Mouse (Mus musculus) retina, postnatal 1 day (tissue): Measurements from ENCODE around the gene Dbp.

Experiments used
- DNase-seq: peaks from one replicate; pipeline ENCODE4 v3.0.0-alpha.2; 2012

The Dbp gene

DNA sequence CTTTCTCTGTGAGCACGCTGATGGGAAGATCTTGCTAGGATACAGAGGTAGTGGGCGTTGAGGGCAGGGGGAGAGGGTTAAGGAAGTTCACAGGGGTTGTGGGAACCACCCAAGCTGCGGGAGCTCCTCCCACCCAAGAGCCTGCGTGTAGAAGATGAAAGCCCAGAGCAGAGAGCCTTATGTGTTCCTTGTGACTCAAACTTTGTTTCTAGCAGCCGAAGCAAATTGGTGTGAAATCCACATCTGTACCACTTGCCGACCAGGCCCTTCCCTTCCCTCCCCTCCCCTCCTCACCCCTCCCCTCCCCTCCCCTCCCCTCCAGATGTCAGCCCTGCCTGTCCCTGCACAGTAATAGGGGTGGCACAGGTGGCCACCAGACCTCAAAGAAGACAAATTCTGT lies 9.8 kb upstream of the Dbp start:
- no peak for DNase-seq

DNA sequence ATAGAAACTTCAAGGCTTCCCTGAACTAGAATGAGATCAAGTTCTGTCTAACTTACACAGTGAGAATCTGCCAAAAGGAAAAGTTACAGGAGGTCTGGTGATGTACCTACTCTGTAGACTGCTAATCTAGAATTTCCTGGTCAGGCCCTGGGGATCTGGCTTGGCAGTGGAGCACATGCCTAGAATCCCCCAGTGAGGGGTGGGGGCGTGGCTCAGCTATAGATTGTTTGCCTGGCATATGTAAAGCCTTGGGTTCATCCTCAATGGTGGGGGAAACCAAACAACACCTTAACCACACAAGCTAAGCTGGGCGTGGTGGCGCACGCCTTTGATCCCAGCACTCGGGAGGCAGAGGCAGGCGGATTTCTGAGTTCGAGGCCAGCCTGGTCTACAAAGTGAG lies 7.0 kb upstream of the Dbp start:
- DNase-seq = no peak

GRCm38 (mm10) chr7:45699523-45700141 lies 5.3 kb upstream of the Dbp start, which contains the start of gene Car11:
Gene Car11 (plus strand): TSS chr7:45699843.
- DNase-seq = peak; percentile 35

GRCm38 (mm10) chr7:45700301-45701015 lies 4.4 kb upstream of the Dbp start:
- peak; percentile 79 for DNase-seq

- no peak for DNase-seq
Observed at GRCm38 (mm10) chr7:45701072-45701471, 3.8 kb upstream of the Dbp start.

- DNase-seq = no peak
Observed at GRCm38 (mm10) chr7:45701607-45702006, 3.3 kb upstream of the Dbp start.

GRCm38 (mm10) chr7:45702316-45702715 lies 2.6 kb upstream of the Dbp start:
- no peak for DNase-seq

DNA sequence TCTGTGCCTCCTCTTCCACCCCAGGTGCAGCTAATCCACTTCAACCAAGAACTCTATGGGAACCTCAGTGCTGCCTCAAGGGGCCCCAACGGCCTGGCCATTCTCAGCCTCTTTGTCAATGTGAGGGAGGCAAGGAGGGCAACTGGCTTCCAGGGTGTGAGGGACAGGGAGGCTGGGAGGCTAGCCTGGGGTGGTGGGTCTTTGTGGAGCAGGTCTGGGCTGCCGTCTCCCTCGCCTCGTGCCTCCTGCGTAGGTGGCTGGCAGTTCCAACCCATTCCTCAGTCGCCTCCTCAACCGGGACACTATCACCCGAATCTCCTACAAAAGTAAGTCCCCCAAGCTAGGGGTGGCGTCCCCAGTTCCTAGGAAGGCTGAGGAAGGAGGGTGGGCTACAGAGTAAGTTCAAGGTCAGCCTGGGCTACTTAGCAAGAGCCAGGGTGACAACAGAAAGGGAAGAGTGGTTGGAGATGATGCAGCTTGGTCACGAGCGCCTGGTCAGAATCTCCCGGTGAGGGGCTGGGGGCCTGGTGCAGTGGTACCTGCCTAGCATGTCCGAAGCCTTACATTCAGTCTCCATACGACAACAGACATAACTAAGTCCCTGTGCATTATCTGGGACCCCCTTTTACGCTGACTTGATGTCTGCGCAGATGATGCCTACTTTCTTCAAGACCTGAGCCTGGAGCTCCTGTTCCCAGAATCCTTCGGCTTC lies 1.9 kb upstream of the Dbp start:
- DNase-seq = no peak

GRCm38 (mm10) chr7:45703521-45704033 lies 1.3 kb upstream of the Dbp start:
- no peak for DNase-seq

- DNase-seq = peak; percentile 97
Observed at GRCm38 (mm10) chr7:45704046-45704559, 785 bp upstream of the Dbp start.

GRCm38 (mm10) chr7:45705443-45705864 lies 566 bp downstream of the Dbp start:
- no peak for DNase-seq

- peak; percentile 72 for DNase-seq
Observed at GRCm38 (mm10) chr7:45705873-45706281, 989 bp downstream of the Dbp start.

DNA sequence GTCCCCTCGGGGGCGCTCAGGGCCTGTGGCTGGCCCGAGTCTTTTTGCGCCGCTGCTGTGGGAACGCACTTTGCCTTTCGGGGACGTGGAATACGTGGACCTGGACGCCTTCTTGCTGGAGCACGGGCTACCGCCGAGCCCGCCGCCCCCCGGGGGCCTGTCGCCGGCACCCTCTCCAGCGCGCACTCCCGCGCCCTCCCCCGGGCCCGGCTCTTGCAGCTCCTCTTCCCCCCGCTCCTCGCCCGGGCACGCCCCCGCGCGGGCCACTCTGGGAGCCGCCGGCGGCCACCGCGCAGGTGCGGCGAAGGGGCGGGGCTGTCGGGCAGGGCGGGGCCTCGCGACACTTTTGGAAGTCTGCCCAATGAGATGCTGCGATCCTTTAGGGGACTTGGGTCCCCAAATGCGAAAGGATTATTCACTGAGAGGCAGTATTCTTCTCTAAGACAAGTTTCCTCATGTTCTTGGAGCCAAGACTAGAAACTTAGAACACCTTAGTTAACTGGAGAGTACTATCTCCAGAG lies 1.9 kb downstream of the Dbp start:
- DNase-seq = peak; percentile 85

- peak; percentile 96 for DNase-seq
Observed at GRCm38 (mm10) chr7:45707375-45707967, 2.6 kb downstream of the Dbp start.

- DNase-seq = no peak
Observed at GRCm38 (mm10) chr7:45708221-45708761, 3.4 kb downstream of the Dbp start.

- peak; percentile 68 for DNase-seq
Observed at GRCm38 (mm10) chr7:45709036-45709435, 4.1 kb downstream of the Dbp start.

- DNase-seq = no peak
Observed at GRCm38 (mm10) chr7:45709677-45710355, 4.9 kb downstream of the Dbp start.

GRCm38 (mm10) chr7:45710477-45711191 lies 5.7 kb downstream of the Dbp start:
- no peak for DNase-seq

GRCm38 (mm10) chr7:45711316-45712021 lies 6.6 kb downstream of the Dbp start:
- no peak for DNase-seq

DNA sequence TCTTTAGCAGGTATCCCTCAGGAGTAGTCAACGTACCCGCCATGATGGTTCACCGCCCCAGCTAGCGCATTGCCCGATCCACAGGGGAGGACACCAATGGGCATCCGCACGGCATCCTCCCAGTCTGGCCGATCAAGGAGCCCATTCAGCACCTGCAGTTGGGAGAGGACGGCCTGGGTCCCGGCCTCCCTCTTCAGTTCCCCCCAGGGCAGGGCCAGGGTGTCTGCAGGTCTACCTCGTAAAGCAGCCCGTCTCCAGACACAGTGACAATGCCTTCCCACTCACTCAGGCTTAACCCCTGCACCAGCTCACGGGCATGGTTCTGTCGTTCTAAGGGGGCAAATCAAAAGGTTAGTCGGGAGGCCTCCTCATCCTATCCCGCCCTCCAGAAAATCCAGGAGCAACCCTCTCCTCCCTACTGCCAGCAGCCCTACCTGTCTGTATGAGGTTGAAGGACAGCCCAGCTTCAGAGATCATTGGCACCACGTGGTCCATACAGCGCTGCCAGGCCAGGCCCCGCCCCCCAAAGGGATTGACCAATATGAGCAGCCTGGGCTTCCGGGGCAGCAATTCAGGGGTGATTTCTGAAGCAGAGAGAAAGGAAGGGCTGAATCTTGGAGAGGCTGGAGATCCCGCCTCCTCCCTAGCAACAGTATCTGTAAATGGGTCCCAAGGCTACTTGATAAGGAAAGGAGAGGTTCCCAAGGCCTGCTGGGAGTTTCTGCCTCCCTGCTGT lies 7.3 kb downstream of the Dbp start:
- DNase-seq = no peak
